Mouse (Mus musculus): ENCODE measurements around the gene Dpf1. TPM values are rescaled to one million over a fixed set of nuclear protein-coding genes. Genes with fewer than 3 reads are reported as not detected.

Gene Dpf1
- polyA plus RNA-seq, 1 experiment = 0.13 TPM

DNA sequence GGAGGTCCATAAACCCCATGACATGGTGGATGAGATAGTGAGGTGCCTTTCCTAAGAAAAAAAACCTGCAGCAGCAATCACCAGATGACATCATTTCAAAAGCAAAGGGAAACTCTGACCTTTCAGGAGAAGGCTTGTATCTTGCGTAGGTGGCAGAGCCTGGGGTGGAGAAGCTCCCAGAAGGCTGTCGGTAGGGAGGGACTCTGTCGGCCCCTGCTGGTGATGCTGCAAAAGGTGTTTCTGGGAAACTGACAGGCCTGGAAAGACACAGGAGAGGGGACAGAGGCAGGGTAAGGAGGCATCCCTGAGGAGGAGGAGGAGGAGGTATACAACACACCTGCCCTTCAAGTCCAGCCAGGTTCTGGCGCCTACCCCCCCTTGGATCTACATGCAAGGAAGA is 60.3 kb downstream of the Dpf1 start:
- Histone ChIP-seq H3K27me3 (ENCODE audit: control insufficient read depth) (no peaks in the 10 kb centered on the region), H3K4me3 (replicated peaks) (no peak overlapping the region), H3K9me3 (ENCODE audit: control insufficient read depth, low read length) (no peaks in the 10 kb centered on the region), H3K36me3 (ENCODE audit: control insufficient read depth) (peaks cover 6% of the 10 kb centered on the region), H3K4me1 (ENCODE audit: control insufficient read depth) (no peaks in the 10 kb centered on the region)
- TF ChIP-seq TAL1 (IDR thresholded peaks at IDR 0.05; ENCODE audit: low read length) (no peak), GATA1 (IDR thresholded peaks at IDR 0.05; ENCODE audit: low read length) (no peak)

DNA sequence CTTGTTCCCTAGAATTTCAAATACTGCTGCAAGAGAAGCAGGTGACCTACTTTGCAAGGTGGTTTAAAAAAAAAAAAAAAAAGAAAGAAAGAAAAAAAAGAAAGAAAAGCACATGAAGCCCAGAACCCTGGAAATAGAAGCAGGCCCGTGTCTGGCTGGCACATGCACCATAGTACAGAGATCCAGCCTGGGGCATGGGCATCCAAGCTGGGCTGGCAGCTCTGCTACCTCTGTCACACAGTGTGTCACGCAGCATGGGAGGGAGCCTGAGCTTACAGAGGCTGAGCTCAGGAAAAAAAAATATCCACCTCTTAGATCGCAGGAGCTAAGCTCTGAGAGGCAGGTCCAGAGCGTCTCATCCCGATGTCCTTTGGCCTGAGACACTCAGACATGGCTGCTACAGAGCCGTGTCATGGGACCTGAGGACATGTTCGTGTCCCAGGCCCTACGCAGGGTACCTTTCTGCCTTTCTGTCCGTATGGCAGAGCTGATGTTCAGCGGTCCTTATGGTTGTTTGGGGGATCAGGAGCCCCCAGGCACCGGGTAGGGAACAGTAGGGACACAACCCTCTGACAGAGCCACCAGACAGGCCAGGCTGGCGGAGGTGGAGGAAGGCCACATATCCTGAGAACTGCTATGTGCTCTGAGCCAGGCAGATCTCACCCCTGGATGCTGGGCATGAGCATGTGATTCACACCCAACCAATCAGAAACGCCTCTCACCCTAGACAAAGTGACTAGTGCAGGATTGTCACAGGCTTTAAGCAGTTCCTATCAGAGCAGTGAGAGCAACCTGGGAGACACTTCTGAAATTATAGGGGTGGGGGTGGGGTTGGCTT is 63.6 kb downstream of the Dpf1 start:
- Histone ChIP-seq H3K9me3 (ENCODE audit: control insufficient read depth, low read length) (no peaks in the 10 kb centered on the region), H3K4me3 (replicated peaks) (no peak overlapping the region), H3K36me3 (ENCODE audit: control insufficient read depth) (peaks cover 15% of the 10 kb centered on the region), H3K27me3 (ENCODE audit: control insufficient read depth) (no peaks in the 10 kb centered on the region), H3K4me1 (ENCODE audit: control insufficient read depth) (peaks cover 3% of the 10 kb centered on the region; the same call in 1 of the 2 replicates)
- no peak for TF ChIP-seq TAL1 (IDR thresholded peaks at IDR 0.05; ENCODE audit: low read length)
- no peak for TF ChIP-seq GATA1 (IDR thresholded peaks at IDR 0.05; ENCODE audit: low read length)

Other genes starting within 250 kb of the Dpf1 start
- gene Ryr1, start 178.8 kb upstream of the Dpf1 start, polyA plus RNA-seq (2012) = under 0.01 TPM in 1 of 2 replicates, not detected in the other
- 0.03 TPM in 1 of 2 replicates, not detected in the other for gene Rasgrp4, start 169.1 kb upstream of the Dpf1 start, polyA plus RNA-seq (2012)
- gene Fam98c, start 147.7 kb upstream of the Dpf1 start, polyA plus RNA-seq (2012) = 1.1 TPM in 2 replicates
- gene Ggn, start 133.7 kb upstream of the Dpf1 start, polyA plus RNA-seq (2012) = 0.07 TPM in 1 of 2 replicates, not detected in the other
- gene Spred3, start 133.5 kb upstream of the Dpf1 start, polyA plus RNA-seq (2012) = 0.03 and 0.04 TPM in 2 replicates
- 11.2 and 15.7 TPM in 2 replicates for gene Psmd8, start 123.2 kb upstream of the Dpf1 start, polyA plus RNA-seq (2012)
- not detected in 2 replicates for gene Catsperg1, start 89.9 kb upstream of the Dpf1 start, polyA plus RNA-seq (2012)
- 0.08 TPM in 1 of 2 replicates, not detected in the other for gene Kcnk6, start 71.4 kb upstream of the Dpf1 start, polyA plus RNA-seq (2012)
- gene Yif1b, start 65.6 kb upstream of the Dpf1 start, polyA plus RNA-seq (2012) = 6.4 and 6.9 TPM in 2 replicates
- gene 2200002D01Rik, start 55.5 kb upstream of the Dpf1 start, polyA plus RNA-seq (2012) = 0.19 TPM in 1 of 2 replicates, not detected in the other
- 0.50 and 0.57 TPM in 2 replicates for gene Spint2, start 22.0 kb upstream of the Dpf1 start, polyA plus RNA-seq (2012)
- 0.07 TPM in 1 of 2 replicates, not detected in the other for gene Ppp1r14a, start 14.6 kb upstream of the Dpf1 start, polyA plus RNA-seq (2012)
- gene Sipa1l3, start 214.7 kb downstream of the Dpf1 start, polyA plus RNA-seq (2012) = 2.0 and 2.2 TPM in 2 replicates

All from erythroblast, embryonic 14.5 days (primary cell).